Mouse (Mus musculus) adrenal gland (tissue): ENCODE data around the gene Gm28374.
"Not testable (repeated sequence)": the region's sequence is repeated elsewhere in the genome, so short reads cannot be mapped to it uniquely, and the experiment has no call there.

Experiments used
- intact Hi-C: fragments of 180-260 bp; cut with DNase I; formaldehyde crosslinking; loops from one replicate; pipeline ENCODE4 v1.15.1; 2025

Gene Gm28374

GRCm38 (mm10) chr19:6057313-6058096 lies 24.6 kb downstream of the Gm28374 start, which contains the start of the genes Mrpl49 and Fau:
Gene Mrpl49 (minus strand): TSS chr19:6057785.
Gene Fau (plus strand): TSS chr19:6057844.
- intact Hi-C loops = no loop called here

- intact Hi-C loops = no loop called here
Observed at GRCm38 (mm10) chr19:6056696-6057095, 25.4 kb downstream of the Gm28374 start.

GRCm38 (mm10) chr19:6054296-6054695 lies 27.8 kb downstream of the Gm28374 start:
- intact Hi-C loops = no loop called here

GRCm38 (mm10) chr19:6052516-6052915 lies 29.5 kb downstream of the Gm28374 start:
- intact Hi-C loops = no loop called here

GRCm38 (mm10) chr19:6048681-6049410 lies 33.2 kb downstream of the Gm28374 start:
- intact Hi-C loops = no loop called here

GRCm38 (mm10) chr19:6047899-6048166 lies 34.2 kb downstream of the Gm28374 start:
- intact Hi-C loops = no loop called here

GRCm38 (mm10) chr19:6047154-6047898 lies 34.7 kb downstream of the Gm28374 start:
- intact Hi-C loops = no loop called here

- intact Hi-C loops = no loop called here
Observed at GRCm38 (mm10) chr19:6046294-6047153, 35.5 kb downstream of the Gm28374 start, which contains the start of gene Syvn1. Gene Syvn1 (plus strand): TSS chr19:6046576.

- intact Hi-C loops = no loop called here
Observed at GRCm38 (mm10) chr19:6045366-6046293, 36.4 kb downstream of the Gm28374 start.

GRCm38 (mm10) chr19:6044102-6044501 lies 38.0 kb downstream of the Gm28374 start:
- intact Hi-C loops = not testable (repeated sequence)

GRCm38 (mm10) chr19:6042293-6042692 lies 39.8 kb downstream of the Gm28374 start:
- intact Hi-C loops = no loop called here

- intact Hi-C loops = no loop called here
Observed at GRCm38 (mm10) chr19:6040002-6040401, 42.1 kb downstream of the Gm28374 start.

GRCm38 (mm10) chr19:6038326-6038725 lies 43.7 kb downstream of the Gm28374 start:
- intact Hi-C loops = no loop called here

GRCm38 (mm10) chr19:6037695-6038094 lies 44.4 kb downstream of the Gm28374 start:
- intact Hi-C loops = no loop called here

GRCm38 (mm10) chr19:6035966-6036585 lies 46.0 kb downstream of the Gm28374 start:
- intact Hi-C loops = no loop called here

GRCm38 (mm10) chr19:6030520-6031280 lies 51.4 kb downstream of the Gm28374 start:
- intact Hi-C loops = no loop called here

- intact Hi-C loops = no loop called here
Observed at GRCm38 (mm10) chr19:6029426-6029825, 52.6 kb downstream of the Gm28374 start.

- intact Hi-C loops = no loop called here
Observed at GRCm38 (mm10) chr19:6028991-6029390, 53.1 kb downstream of the Gm28374 start.
